Mouse (Mus musculus) c-Kit-positive CD71-positive TER-119-positive erythroid progenitor cells, embryonic 14.5 days (primary cell): ENCODE results near the gene Pou3f4.
"Not testable (repeated sequence)": the region's sequence is repeated elsewhere in the genome, so short reads cannot be mapped to it uniquely, and the experiment has no call there.

Source experiments
- DNase-seq: peaks from one replicate; pipeline ENCODE4 v3.0.0-alpha.2; 2013; ENCODE audit warnings: low spot score

The Pou3f4 gene

DNA sequence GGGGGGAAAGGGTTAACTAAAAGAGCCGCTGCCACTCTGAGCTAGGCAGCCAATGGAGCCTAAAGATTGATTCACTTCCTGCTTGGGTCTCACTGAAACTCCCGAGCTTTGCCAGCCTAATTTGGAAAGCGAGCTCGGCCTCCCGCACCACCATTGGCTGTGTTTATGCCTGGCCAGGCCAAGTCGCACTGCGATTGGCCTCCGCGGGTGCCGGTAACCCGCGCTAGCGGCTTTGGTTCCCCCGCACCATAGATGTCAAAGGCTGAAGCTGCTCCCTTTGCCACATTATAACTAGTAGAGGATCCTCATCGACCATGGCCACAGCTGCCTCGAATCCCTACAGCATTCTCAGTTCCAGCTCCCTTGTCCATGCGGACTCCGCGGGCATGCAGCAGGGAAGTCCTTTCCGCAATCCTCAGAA is at the start of gene Pou3f4:
Gene Pou3f4, plus strand, starts transcription at position 130 of the 421 bp plus-strand sequence.
- no peak for DNase-seq

GRCm38 (mm10) chrX:110765939-110766338 is 48.1 kb upstream of the Pou3f4 start:
- no peak for DNase-seq

DNA sequence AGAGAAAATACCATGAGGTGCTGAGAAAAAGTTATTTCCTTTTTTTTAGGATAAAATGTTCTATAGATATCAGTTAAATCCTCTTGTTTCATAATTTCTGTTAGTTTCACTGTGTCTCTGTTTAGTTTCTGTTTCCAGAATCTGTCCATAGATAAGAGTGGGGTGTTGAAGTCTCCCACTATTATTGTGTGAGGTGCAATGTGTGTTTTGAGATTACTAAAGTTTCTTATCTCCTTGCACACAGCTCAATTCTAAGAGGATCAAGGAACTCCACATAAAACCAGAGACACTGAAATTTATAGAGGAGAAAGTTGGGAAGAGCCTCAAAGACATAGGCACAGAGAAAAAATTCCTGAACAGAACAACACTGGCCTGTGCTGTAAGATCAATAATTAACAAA is 39.3 kb upstream of the Pou3f4 start:
- DNase-seq = not testable (repeated sequence)

DNA sequence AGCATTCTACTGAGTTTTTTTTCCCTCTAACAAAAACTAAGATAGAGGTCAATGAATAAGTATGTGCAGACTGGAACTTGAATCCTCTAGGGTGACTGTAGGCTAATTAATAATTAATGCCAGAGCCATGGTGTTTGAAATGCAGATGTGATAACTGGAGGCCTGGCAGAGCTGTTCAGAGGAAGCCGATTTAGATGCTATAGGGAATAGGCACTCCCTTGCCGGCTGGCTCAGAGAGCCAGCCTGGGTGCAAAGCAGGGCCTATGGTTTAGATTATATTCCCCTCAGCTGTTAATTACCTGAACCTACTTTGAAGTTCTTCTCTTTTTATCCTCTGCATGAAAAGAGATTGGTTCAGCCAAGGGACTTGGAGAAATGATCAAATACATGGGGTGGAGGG is 11.6 kb upstream of the Pou3f4 start:
- no peak for DNase-seq

DNA sequence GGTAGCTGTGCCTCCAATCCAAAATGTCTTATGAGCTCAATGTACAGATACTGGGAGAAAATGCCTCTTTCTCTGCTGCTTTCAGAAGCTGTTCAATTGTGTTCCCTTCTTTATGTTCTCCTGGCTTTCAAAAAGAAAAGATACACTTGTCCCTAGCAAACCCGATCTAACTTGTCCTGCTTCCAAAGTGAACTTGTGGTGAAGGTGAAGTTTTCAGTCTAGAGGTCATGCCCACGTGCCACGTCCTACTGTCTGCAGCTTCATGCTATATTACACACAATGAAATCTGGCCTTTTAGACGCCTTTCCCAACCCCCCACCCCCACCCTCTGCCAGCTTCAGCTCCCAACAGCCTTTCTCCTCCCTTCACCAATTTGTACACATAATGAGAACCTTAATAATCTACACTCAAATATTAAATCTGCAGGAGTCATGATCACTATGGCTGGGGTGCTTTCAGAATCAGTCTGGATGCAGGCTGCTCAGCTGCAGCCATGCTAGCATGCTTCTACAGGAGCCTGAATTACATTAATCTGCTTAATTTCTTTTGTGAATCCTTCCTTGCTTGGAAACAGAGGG is 4.0 kb upstream of the Pou3f4 start:
- DNase-seq = no peak

GRCm38 (mm10) chrX:110810753-110811506 is 3.1 kb upstream of the Pou3f4 start:
- no peak for DNase-seq

GRCm38 (mm10) chrX:110812071-110812470 is 2.0 kb upstream of the Pou3f4 start:
- no peak for DNase-seq

DNA sequence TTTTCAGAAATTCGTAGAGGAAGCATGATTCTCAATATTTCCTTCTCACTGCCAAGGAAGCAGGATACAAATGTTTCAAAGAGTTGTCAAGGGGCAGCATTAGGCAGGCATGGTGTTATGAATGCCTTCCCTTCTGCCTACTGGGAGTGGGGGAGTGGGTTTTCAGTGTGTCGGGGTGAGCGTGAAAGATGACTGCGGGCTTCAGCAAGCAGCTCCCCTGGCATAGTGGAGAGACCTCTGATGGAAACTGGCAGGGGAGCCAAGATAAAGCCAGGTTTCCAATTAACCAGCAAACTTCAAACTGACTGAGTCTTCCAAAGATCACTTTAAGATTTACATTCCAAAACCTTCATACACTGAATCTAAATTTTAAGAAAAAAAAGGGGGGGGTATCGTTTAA is 679 bp upstream of the Pou3f4 start:
- no peak for DNase-seq

GRCm38 (mm10) chrX:110814592-110815548 is 790 bp downstream of the Pou3f4 start:
- no peak for DNase-seq

DNA sequence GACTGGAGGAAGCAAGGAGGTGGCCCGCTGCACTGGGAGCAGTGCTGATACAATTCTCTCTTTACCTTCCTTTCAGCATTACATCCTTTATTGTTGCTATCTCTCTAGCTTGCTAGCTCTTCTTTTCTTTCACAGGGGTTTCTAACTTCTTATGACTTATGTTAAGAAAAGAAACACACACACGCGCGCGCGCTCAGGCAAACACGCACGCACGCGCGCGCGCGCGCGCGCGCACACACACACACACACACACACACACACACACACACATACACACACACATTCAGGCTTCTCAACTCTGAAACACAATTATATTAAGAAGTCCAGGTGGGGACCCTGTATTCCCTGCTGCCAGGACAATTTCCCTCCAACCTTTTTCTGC is 1.5 kb downstream of the Pou3f4 start:
- no peak for DNase-seq

- DNase-seq = no peak
Observed at GRCm38 (mm10) chrX:110816609-110817008, 2.5 kb downstream of the Pou3f4 start.

DNA sequence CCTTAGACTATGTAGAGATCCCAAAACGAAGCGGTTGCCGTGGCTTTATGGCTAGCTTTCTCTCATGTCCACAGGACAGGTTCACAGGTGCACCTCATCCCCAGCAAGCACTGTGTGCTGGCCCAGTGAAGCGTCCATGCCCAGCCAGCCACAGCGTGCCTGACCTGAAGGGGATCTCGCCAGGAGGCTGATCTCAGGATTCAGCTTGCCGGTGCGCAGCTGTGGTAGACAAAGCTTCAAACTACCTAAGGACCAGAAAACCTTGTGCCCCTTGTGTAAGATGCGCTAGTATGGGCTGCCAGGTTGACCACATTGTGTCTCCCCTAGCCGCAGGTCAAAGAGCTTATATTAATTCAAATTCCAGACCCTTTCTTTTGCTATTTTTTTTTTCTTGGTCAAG is 3.1 kb downstream of the Pou3f4 start:
- DNase-seq = no peak

DNA sequence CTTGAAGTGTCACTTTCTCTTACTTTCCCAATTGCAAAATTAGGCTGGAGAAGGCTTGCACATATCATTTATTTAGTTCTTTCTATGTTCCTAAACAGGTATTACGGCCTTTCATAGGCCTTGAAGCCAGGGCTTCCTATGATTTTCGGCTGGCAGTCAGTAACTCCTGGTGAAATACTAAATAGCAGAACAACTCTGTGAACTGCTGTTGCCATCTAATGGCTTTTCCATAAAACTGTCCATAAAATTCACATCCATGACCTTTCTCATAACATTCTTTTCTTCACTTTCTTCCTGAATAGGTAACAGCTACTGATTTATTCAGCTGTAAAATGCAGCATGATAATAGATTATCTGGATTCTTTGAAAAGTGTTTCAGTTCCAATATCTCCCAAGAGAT is 23.4 kb downstream of the Pou3f4 start:
- DNase-seq = no peak

GRCm38 (mm10) chrX:110851300-110851699 is 37.2 kb downstream of the Pou3f4 start:
- DNase-seq = no peak
